Mouse (Mus musculus): ENCODE measurements around the gene Batf.
"Not testable (repeated sequence)": the region's sequence is repeated elsewhere in the genome, so short reads cannot be mapped to it uniquely, and the experiment has no call there.

Batf gene

GRCm38 (mm10) chr12:85684411-85685275 lies 1.8 kb upstream of the Batf start:
- DNase-seq (ENCODE audit: low spot score in 2 of 2): no peak

GRCm38 (mm10) chr12:85687217-85687533 lies 706 bp downstream of the Batf start:
- DNase-seq (ENCODE audit: low spot score in 2 of 2): no peak

DNA sequence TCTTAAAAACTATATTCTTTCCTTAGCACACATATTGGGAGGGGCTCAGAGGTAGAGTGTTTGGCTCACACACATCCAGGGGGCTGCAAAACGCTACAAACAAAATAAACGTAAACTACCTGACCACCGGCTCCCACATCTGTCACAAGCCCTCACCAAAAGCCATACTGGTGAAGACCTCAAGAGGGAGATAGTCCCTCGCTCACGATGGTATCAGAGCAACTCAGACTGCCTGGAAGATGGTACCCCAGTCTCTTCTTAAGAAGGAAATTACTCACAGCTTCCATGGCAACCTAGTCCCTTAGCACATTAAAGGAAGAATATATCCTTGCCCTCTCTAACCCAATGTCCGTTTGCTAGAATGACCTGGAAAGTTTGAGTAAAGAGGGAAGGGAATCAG lies 1.4 kb downstream of the Batf start:
- peak in 1 of 2 experiments; percentile 22 for DNase-seq (ENCODE audit: low spot score in 2 of 2)

GRCm38 (mm10) chr12:85695787-85696186 lies 9.3 kb downstream of the Batf start:
- no peak for DNase-seq (ENCODE audit: low spot score in 2 of 2)

DNA sequence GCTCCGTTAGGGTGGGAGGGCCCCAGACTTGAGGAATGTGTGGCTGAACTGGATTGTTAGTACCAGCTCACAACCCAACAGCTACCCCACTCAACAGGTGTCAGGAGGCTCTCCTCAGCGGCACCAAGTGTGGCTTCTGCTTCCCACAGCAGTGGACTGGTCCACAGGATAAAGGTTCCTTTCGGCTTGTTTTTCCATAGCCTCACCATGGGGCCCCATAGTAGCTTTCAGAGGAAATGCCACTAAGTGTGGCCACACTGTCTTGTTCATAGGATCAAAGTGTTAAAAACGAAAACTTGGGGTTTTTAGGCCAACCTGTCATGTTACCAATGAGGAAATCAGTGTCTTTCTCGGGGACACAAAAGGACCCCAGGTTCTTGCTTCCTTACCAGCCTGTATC lies 10.0 kb downstream of the Batf start:
- DNase-seq (ENCODE audit: low spot score in 2 of 2): no peak

GRCm38 (mm10) chr12:85698179-85698578 lies 11.7 kb downstream of the Batf start:
- not testable (repeated sequence) for DNase-seq (ENCODE audit: low spot score in 2 of 2)

DNA sequence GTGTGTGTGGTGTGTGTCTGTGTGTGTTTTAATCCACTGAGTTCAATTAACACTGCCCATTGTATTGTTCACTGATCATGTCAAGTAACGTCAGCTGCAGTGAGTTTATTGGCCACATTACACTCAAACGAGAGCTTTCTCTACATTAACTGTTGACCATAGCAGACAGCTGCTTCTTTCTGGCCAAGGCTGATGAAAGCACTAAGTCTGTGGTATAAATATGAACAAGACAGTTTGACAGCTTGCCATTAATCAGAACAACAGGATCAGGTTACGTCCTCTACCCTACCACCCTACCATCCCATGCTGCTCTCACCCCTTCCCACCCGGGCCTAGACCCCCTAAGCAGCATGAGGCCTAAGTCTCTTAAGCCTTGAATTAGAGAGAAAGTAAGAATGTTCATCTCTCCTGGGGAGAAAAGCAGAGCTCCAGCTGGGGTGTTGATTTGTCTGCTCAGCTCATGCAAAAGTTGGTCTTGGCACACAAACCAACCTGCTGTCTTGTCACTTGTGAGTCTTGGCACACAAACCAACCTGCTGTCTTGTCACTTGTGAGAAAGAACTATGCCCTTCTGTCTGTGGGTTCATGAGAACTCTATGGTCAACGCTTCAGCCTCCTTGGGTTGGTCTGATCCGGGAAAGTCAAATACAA lies 13.8 kb downstream of the Batf start:
- no peak for DNase-seq (ENCODE audit: low spot score in 2 of 2)

GRCm38 (mm10) chr12:85700842-85701223 lies 14.4 kb downstream of the Batf start:
- no peak for DNase-seq (ENCODE audit: low spot score in 2 of 2)

GRCm38 (mm10) chr12:85702166-85703055 lies 15.9 kb downstream of the Batf start:
- DNase-seq (ENCODE audit: low spot score in 2 of 2): no peak

GRCm38 (mm10) chr12:85703507-85703906 lies 17.0 kb downstream of the Batf start:
- DNase-seq (ENCODE audit: low spot score in 2 of 2): no peak

- DNase-seq (ENCODE audit: low spot score in 2 of 2): peak in 1 of 2 experiments; percentile 26
Measured at GRCm38 (mm10) chr12:85704566-85704965, 18.1 kb downstream of the Batf start.

DNA sequence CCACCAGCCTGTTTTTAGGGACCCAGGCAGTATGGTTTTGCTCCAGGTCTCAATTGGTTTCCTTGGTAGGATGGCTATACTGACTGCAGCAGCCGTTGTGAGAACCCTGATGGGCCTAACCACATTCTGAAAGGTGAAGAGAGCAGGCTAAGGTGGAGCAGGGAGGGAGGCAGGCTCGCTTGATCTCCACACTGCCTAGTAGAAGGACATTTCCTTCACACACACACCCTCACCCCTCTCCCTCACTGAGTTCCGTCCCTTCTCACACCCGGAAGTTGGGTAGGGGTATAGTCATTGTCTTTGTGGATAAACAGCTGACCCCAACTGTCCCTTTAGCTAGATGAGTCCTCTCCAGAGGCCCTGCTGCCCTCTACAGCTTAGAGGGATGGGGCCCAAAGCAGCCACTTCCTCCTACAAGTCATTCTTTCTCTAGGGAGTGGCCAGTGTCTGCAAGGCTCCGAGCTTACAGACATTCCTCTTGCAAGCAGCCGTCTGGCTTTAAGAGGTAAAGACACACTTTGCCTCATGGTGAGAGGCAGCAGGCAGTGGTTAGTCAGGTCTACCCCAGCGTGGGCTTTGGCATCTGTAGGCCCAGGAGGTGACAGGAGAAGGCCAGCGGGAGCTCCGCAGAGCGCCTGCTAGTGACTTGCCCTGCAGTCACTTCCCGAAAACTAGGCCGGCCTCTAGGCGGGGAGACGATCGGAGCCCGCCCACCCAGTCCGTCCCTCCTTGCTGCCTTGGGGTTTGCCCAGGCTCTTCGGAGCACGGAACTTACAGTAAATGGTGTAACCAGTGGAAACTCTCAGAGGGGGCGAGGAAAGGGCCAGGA lies 18.7 kb downstream of the Batf start:
- DNase-seq (ENCODE audit: low spot score in 2 of 2): peak; percentile 67 to 74

DNA sequence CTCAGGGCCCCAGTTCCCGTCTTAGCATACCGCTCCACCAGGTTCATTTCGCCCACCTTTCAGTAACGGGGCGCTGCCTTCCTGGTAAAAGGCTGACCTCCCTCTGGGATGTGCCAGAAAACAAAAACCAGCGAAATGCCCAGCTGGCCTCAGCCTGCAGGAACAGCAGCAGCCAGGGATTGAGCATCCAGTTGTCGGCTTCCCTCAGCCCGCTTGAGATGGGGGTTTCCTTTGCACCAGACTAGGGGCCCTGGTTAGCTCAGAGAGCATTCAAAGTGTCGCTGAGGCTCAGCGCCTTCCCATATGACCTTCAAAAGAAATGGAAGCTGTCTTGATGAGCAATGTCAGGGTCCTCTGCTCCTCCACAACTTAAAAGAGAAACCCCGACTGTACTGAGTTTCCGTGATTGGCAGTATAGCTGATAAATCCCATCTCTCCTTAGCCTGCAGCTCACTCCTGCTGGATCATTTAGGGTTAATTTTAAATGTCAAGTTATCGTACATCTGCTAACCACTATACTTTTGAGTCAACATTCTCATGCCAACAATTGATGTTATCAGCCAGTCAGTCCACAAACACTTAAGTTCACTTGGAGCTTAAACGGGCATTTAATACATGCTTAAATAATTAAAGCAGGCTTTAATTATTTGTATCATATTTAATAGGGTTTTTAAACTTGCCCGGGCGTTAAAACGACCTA lies 19.5 kb downstream of the Batf start:
- DNase-seq (ENCODE audit: low spot score in 2 of 2): no peak

- no peak for DNase-seq (ENCODE audit: low spot score in 2 of 2)
Measured at GRCm38 (mm10) chr12:85706906-85707305, 20.4 kb downstream of the Batf start.

GRCm38 (mm10) chr12:85707391-85707790 lies 20.9 kb downstream of the Batf start:
- no peak for DNase-seq (ENCODE audit: low spot score in 2 of 2)

- DNase-seq (ENCODE audit: low spot score in 2 of 2): no peak
Measured at GRCm38 (mm10) chr12:85708556-85708955, 22.1 kb downstream of the Batf start.

GRCm38 (mm10) chr12:85710695-85711094 lies 24.2 kb downstream of the Batf start:
- no peak for DNase-seq (ENCODE audit: low spot score in 2 of 2)

DNA sequence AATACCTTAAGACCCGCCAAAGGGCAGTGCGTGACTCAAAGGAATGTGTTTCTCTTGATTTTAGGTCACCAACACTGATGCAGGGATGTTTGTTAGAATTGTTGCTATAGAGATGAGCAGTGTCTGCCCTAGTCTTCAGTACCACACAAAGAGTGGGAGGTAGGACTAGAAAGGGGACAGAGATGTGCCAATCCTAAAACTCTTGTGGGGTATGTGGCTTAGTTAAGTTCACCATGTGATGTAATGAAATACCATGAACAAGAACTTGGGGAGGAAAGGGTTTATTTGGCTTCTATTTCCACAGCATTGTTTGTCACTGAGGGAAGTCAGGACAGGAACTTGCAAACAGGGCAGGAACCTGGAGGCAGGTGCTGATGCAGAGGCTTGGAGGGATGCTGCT lies 26.1 kb downstream of the Batf start:
- no peak for DNase-seq (ENCODE audit: low spot score in 2 of 2)

- DNase-seq (ENCODE audit: low spot score in 2 of 2): no peak
Measured at GRCm38 (mm10) chr12:85714126-85714525, 27.7 kb downstream of the Batf start.

GRCm38 (mm10) chr12:85725306-85725705 lies 38.8 kb downstream of the Batf start:
- DNase-seq (ENCODE audit: low spot score in 2 of 2): no peak
